Mouse (Mus musculus): ENCODE data around the gene Zdhhc14. TPM values are rescaled to one million over a fixed set of nuclear protein-coding genes. Genes with fewer than 3 reads are reported as not detected.
A peak's percentile ranks its signal among the peaks of the same experiment; 100 is the strongest.

Zdhhc14 gene
- polyA plus RNA-seq, 1 experiment from 2014 or later: 3.3 TPM

GRCm38 (mm10) chr17:5792164-5792791 lies 299.9 kb downstream of the Zdhhc14 start:
- ATAC-seq (replicated peaks; ENCODE audit: low FRiP score): no peak
- no peak overlapping the region for H3K27ac ChIP-seq
- H3K4me3 ChIP-seq (replicated peaks): no peak overlapping the region
- H3K36me3 ChIP-seq: no peaks in the 10 kb centered on the region
- WGBS: 89% methylated on average over 12 of the region's 12 CpGs
- H3K9ac ChIP-seq: no peak overlapping the region
- H3K4me2 ChIP-seq: no peak overlapping the region
- peaks cover 10% of the 10 kb centered on the region for H3K4me1 ChIP-seq
- H3K9me3 ChIP-seq (replicated peaks): no peaks in the 10 kb centered on the region
- no peaks in the 10 kb centered on the region for H3K27me3 ChIP-seq

- ATAC-seq (replicated peaks; ENCODE audit: low FRiP score): no peak
- Histone ChIP-seq H3K27me3 (no peaks in the 10 kb centered on the region), H3K4me3 (replicated peaks) (no peak overlapping the region), H3K27ac (no peak overlapping the region), H3K9me3 (replicated peaks) (no peaks in the 10 kb centered on the region), H3K9ac (no peak overlapping the region), H3K4me1 (peaks cover 20% of the 10 kb centered on the region), H3K36me3 (no peaks in the 10 kb centered on the region), H3K4me2 (no peak overlapping the region)
- WGBS: 74% methylated on average over 4 of the region's 4 CpGs
Measured at GRCm38 (mm10) chr17:5793593-5793992, 301.2 kb downstream of the Zdhhc14 start.

- no peak overlapping the region for H3K4me2 ChIP-seq
- no peaks in the 10 kb centered on the region for H3K27me3 ChIP-seq
- no peak; the same call in 1 of the 2 replicates for ATAC-seq (replicated peaks; ENCODE audit: low FRiP score)
- H3K9ac ChIP-seq: no peak overlapping the region
- WGBS: 62% methylated on average over 5 of the region's 5 CpGs
- H3K9me3 ChIP-seq (replicated peaks): no peaks in the 10 kb centered on the region
- H3K4me3 ChIP-seq (replicated peaks): no peak overlapping the region
- no peaks in the 10 kb centered on the region for H3K36me3 ChIP-seq
- H3K4me1 ChIP-seq: peaks cover 23% of the 10 kb centered on the region
- H3K27ac ChIP-seq: no peak overlapping the region
Measured at GRCm38 (mm10) chr17:5794276-5794675, 301.9 kb downstream of the Zdhhc14 start.

GRCm38 (mm10) chr17:5795369-5795768 lies 303.0 kb downstream of the Zdhhc14 start:
- ATAC-seq (replicated peaks; ENCODE audit: low FRiP score): no peak
- no peaks in the 10 kb centered on the region for H3K27me3 ChIP-seq

GRCm38 (mm10) chr17:5795878-5796277 lies 303.5 kb downstream of the Zdhhc14 start:
- peak; percentile 50; the same call in 1 of the 2 replicates for ATAC-seq (replicated peaks; ENCODE audit: low FRiP score)
- 1% methylated on average over 5 of the region's 5 CpGs for WGBS
- Histone ChIP-seq H3K27ac (no peak overlapping the region), H3K9me3 (replicated peaks) (no peaks in the 10 kb centered on the region), H3K4me2 (no peak overlapping the region), H3K4me3 (replicated peaks) (no peak overlapping the region), H3K4me1 (peaks cover 27% of the 10 kb centered on the region), H3K9ac (no peak overlapping the region), H3K27me3 (no peaks in the 10 kb centered on the region; the same call in 1 of the 2 replicates), H3K36me3 (no peaks in the 10 kb centered on the region)

More at GRCm38 (mm10) chr17:5795369-5795768, 303.0 kb downstream of the Zdhhc14 start:
- Histone ChIP-seq H3K4me2 (no peak overlapping the region), H3K27ac (no peak overlapping the region), H3K9ac (no peak overlapping the region), H3K4me3 (replicated peaks) (no peak overlapping the region), H3K9me3 (replicated peaks) (no peaks in the 10 kb centered on the region), H3K36me3 (no peaks in the 10 kb centered on the region), H3K4me1 (peaks cover 23% of the 10 kb centered on the region)
- 69% methylated on average over 5 of the region's 5 CpGs for WGBS

- H3K9me3 ChIP-seq (replicated peaks): no peaks in the 10 kb centered on the region
- H3K4me1 ChIP-seq: peaks cover 39% of the 10 kb centered on the region
- no peak overlapping the region for H3K27ac ChIP-seq
- ATAC-seq (replicated peaks; ENCODE audit: low FRiP score): no peak
- no peak overlapping the region for H3K4me3 ChIP-seq (replicated peaks)
- no peak overlapping the region for H3K9ac ChIP-seq
- no peaks in the 10 kb centered on the region for H3K36me3 ChIP-seq
- H3K27me3 ChIP-seq: no peaks in the 10 kb centered on the region; the same call in 1 of the 2 replicates
- 76% methylated on average over 5 of the region's 5 CpGs for WGBS
- no peak overlapping the region for H3K4me2 ChIP-seq
Measured at GRCm38 (mm10) chr17:5797124-5797760, 304.9 kb downstream of the Zdhhc14 start.

- Histone ChIP-seq H3K27ac (peak overlapping the region; percentile 51; the same call in 1 of the 2 replicates), H3K9ac (no peak overlapping the region), H3K36me3 (no peaks in the 10 kb centered on the region), H3K4me2 (peak overlapping the region; percentile 25; the same call in 1 of the 2 replicates), H3K4me1 (peaks cover 43% of the 10 kb centered on the region), H3K27me3 (no peaks in the 10 kb centered on the region; the same call in 1 of the 2 replicates), H3K9me3 (replicated peaks) (no peaks in the 10 kb centered on the region), H3K4me3 (replicated peaks) (no peak overlapping the region)
- ATAC-seq (replicated peaks; ENCODE audit: low FRiP score): 0 out of 2 replicates have a peak, but pooled peaks have one; percentile 22
- WGBS: 46% methylated on average over 13 of the region's 13 CpGs
Measured at GRCm38 (mm10) chr17:5798221-5798801, 306.0 kb downstream of the Zdhhc14 start.

GRCm38 (mm10) chr17:5798900-5799299 lies 306.5 kb downstream of the Zdhhc14 start:
- Histone ChIP-seq H3K27ac (no peak overlapping the region; the same call in 1 of the 2 replicates), H3K4me2 (peak overlapping the region; percentile 25; the same call in 1 of the 2 replicates), H3K9ac (no peak overlapping the region), H3K27me3 (no peaks in the 10 kb centered on the region; the same call in 1 of the 2 replicates), H3K9me3 (replicated peaks) (no peaks in the 10 kb centered on the region), H3K4me3 (replicated peaks) (no peak overlapping the region), H3K36me3 (no peaks in the 10 kb centered on the region), H3K4me1 (peaks cover 43% of the 10 kb centered on the region)
- WGBS: 76% methylated on average over 5 of the region's 5 CpGs
- no peak for ATAC-seq (replicated peaks; ENCODE audit: low FRiP score)

- WGBS: 81% methylated on average over 17 of the region's 17 CpGs
- no peaks in the 10 kb centered on the region for H3K36me3 ChIP-seq
- no peak overlapping the region for H3K4me3 ChIP-seq (replicated peaks)
- H3K4me1 ChIP-seq: peaks cover 43% of the 10 kb centered on the region
- H3K4me2 ChIP-seq: no peak overlapping the region
- no peaks in the 10 kb centered on the region for H3K9me3 ChIP-seq (replicated peaks)
- ATAC-seq (replicated peaks; ENCODE audit: low FRiP score): no peak
- H3K9ac ChIP-seq: no peak overlapping the region
- no peaks in the 10 kb centered on the region; the same call in 1 of the 2 replicates for H3K27me3 ChIP-seq
- H3K27ac ChIP-seq: no peak overlapping the region
Measured at GRCm38 (mm10) chr17:5799396-5800021, 307.2 kb downstream of the Zdhhc14 start.

GRCm38 (mm10) chr17:5800254-5800653 lies 307.9 kb downstream of the Zdhhc14 start:
- Histone ChIP-seq H3K4me3 (replicated peaks) (no peak overlapping the region), H3K9ac (no peak overlapping the region), H3K9me3 (replicated peaks) (no peaks in the 10 kb centered on the region), H3K36me3 (no peaks in the 10 kb centered on the region), H3K4me2 (no peak overlapping the region), H3K4me1 (peaks cover 43% of the 10 kb centered on the region), H3K27me3 (no peaks in the 10 kb centered on the region; the same call in 1 of the 2 replicates), H3K27ac (no peak overlapping the region)
- 76% methylated on average over 2 of the region's 2 CpGs for WGBS
- no peak for ATAC-seq (replicated peaks; ENCODE audit: low FRiP score)

- H3K36me3 ChIP-seq: no peaks in the 10 kb centered on the region
- H3K4me1 ChIP-seq: peaks cover 40% of the 10 kb centered on the region
- H3K4me2 ChIP-seq: no peak overlapping the region
- no peak for ATAC-seq (replicated peaks; ENCODE audit: low FRiP score)
- no peak overlapping the region for H3K9ac ChIP-seq
- H3K9me3 ChIP-seq (replicated peaks): no peaks in the 10 kb centered on the region
- no peaks in the 10 kb centered on the region; the same call in 1 of the 2 replicates for H3K27me3 ChIP-seq
- 81% methylated on average over 7 of the region's 7 CpGs for WGBS
- H3K27ac ChIP-seq: no peak overlapping the region
- H3K4me3 ChIP-seq (replicated peaks): no peak overlapping the region
Measured at GRCm38 (mm10) chr17:5800824-5801560, 308.6 kb downstream of the Zdhhc14 start.

Data from kidney, embryonic 15.5 days (tissue).